Mouse (Mus musculus) cerebellum, adult 18-20 months (tissue): ENCODE results near the gene As3mt.
"Not testable (repeated sequence)": the region's sequence is repeated elsewhere in the genome, so short reads cannot be mapped to it uniquely, and the experiment has no call there.

Experiments used
- DNase-seq, 2 experiments: peaks; one replicate each; pipeline ENCODE4 v3.0.0; 2021

The As3mt gene

GRCm38 (mm10) chr19:46701156-46701555, 6.1 kb upstream of the As3mt start:
- DNase-seq: no peak

- DNase-seq: no peak
Observed at GRCm38 (mm10) chr19:46705779-46706495, 1.3 kb upstream of the As3mt start.

- no peak for DNase-seq
Observed at GRCm38 (mm10) chr19:46706540-46707295, 540 bp upstream of the As3mt start.

GRCm38 (mm10) chr19:46710614-46711013, 3.4 kb downstream of the As3mt start:
- DNase-seq: no peak

- no peak for DNase-seq
Observed at GRCm38 (mm10) chr19:46714234-46714633, 7.0 kb downstream of the As3mt start.

- no peak for DNase-seq
Observed at GRCm38 (mm10) chr19:46715016-46715415, 7.8 kb downstream of the As3mt start.

GRCm38 (mm10) chr19:46718150-46718549, 10.9 kb downstream of the As3mt start:
- DNase-seq: no peak

- DNase-seq: no peak
Observed at GRCm38 (mm10) chr19:46724411-46724810, 17.2 kb downstream of the As3mt start.

- no peak for DNase-seq
Observed at GRCm38 (mm10) chr19:46726142-46726541, 18.9 kb downstream of the As3mt start.

GRCm38 (mm10) chr19:46727140-46727736, 20.0 kb downstream of the As3mt start:
- no peak for DNase-seq

- DNase-seq: no peak
Observed at GRCm38 (mm10) chr19:46727945-46728540, 20.8 kb downstream of the As3mt start.

- no peak for DNase-seq
Observed at GRCm38 (mm10) chr19:46728909-46729308, 21.7 kb downstream of the As3mt start.

GRCm38 (mm10) chr19:46731351-46731750, 24.1 kb downstream of the As3mt start:
- DNase-seq: no peak

- DNase-seq: not testable (repeated sequence)
Observed at GRCm38 (mm10) chr19:46732673-46733072, 25.4 kb downstream of the As3mt start.

GRCm38 (mm10) chr19:46733626-46734025, 26.4 kb downstream of the As3mt start:
- DNase-seq: no peak

GRCm38 (mm10) chr19:46735241-46735640, 28.0 kb downstream of the As3mt start:
- DNase-seq: no peak

GRCm38 (mm10) chr19:46737106-46737505, 29.8 kb downstream of the As3mt start:
- no peak for DNase-seq

- DNase-seq: peak; percentile 72 to 75
Observed at GRCm38 (mm10) chr19:46740341-46741008, 33.2 kb downstream of the As3mt start.

GRCm38 (mm10) chr19:46741574-46741973, 34.3 kb downstream of the As3mt start:
- no peak for DNase-seq

GRCm38 (mm10) chr19:46744681-46745080, 37.4 kb downstream of the As3mt start:
- no peak for DNase-seq

GRCm38 (mm10) chr19:46747799-46748198, 40.5 kb downstream of the As3mt start:
- no peak for DNase-seq

- DNase-seq: no peak
Observed at GRCm38 (mm10) chr19:46752235-46752634, 45.0 kb downstream of the As3mt start.

GRCm38 (mm10) chr19:46755066-46755465, 47.8 kb downstream of the As3mt start:
- DNase-seq: peak; percentile 19 to 39
